Mouse (Mus musculus) heart, embryonic 15.5 days (tissue): ENCODE data around the gene Utrn. TPM values are rescaled to one million over a fixed set of nuclear protein-coding genes. Genes with fewer than 3 reads are reported as not detected.

Experiments used
- ATAC-seq: fragments of 200-750 bp; cut with Nextera tagmentation; replicated peaks from 2 replicates; pipeline ENCODE4 v1.8.0; 2017; ENCODE audit warnings: low read depth, moderate TSS enrichment; ENCODE audit not compliant: insufficient number of reproducible peaks, insufficient read depth, low FRiP score
- H3K27ac ChIP-seq: fragments of 300-500 bp; sonication (generic); 2 replicates; pipeline ENCODE4 v1.5.1; 2015; ENCODE audit warnings: mild to moderate bottlenecking, inconsistent platforms
- H3K27me3 ChIP-seq: fragments of 300-500 bp; sonication (generic); 2 replicates; pipeline ENCODE4 v1.6.1; 2015; ENCODE audit warnings: inconsistent platforms
- H3K36me3 ChIP-seq: fragments of 300-500 bp; sonication (generic); 2 replicates; pipeline ENCODE4 v1.6.1; 2015; ENCODE audit warnings: mild to moderate bottlenecking, inconsistent platforms
- H3K4me1 ChIP-seq: fragments of 300-500 bp; sonication (generic); replicated peaks from 2 replicates; pipeline ENCODE4 v1.6.1; 2015; ENCODE audit warnings: inconsistent platforms
- H3K4me2 ChIP-seq: fragments of 300-500 bp; sonication (generic); 2 replicates; pipeline ENCODE4 v1.6.1; 2015; ENCODE audit warnings: inconsistent platforms, mild to moderate bottlenecking, moderate library complexity
- H3K4me3 ChIP-seq: fragments of 300-500 bp; sonication (generic); 2 replicates; pipeline ENCODE4 v1.5.1; 2015; ENCODE audit warnings: mild to moderate bottlenecking, inconsistent platforms
- H3K9ac ChIP-seq: fragments of 300-500 bp; sonication (generic); 2 replicates; pipeline ENCODE4 v1.6.1; 2015; ENCODE audit warnings: mild to moderate bottlenecking, inconsistent platforms
- H3K9me3 ChIP-seq: fragments of 300-500 bp; sonication (generic); replicated peaks from 2 replicates; pipeline ENCODE4 v1.6.1; 2016; ENCODE audit warnings: inconsistent platforms
- WGBS: fragments of 180-500 bp; shearing (Covaris S2); methylation state at CpG from one replicate; pipeline ENCODE4 v1.1.7; 2015; ENCODE audit warnings: mixed read lengths; 5-methylcytosine and 5-hydroxymethylcytosine counted together
- polyA plus RNA-seq: library from polyadenylated mRNA; unstranded; fragments of >200 nt; fragmentation: Nextera tagmentation; extraction: Ambion mirVana; gene quantifications from 2 replicates; pipeline ENCODE4 v1.2.1, GENCODE M21; 2015

Gene Utrn
- 58.8 and 67.5 TPM in 2 replicates for polyA plus RNA-seq

GRCm38 (mm10) chr10:12869029-12869671, at the start of gene Utrn:
Gene Utrn (minus strand): TSS chr10:12869365.
- Histone ChIP-seq H3K9me3 (no peaks in the 10 kb centered on the region), H3K4me3 (peak within 1 kb of the TSS; percentile 91), H3K4me2 (peak within 1 kb of the TSS; percentile 86), H3K27me3 (no peaks in the 10 kb centered on the region), H3K36me3 (no peaks in the 10 kb centered on the region), H3K4me1 (peaks cover 11% of the 10 kb centered on the region), H3K27ac (peak within 1 kb of the TSS; percentile 96), H3K9ac (peak within 1 kb of the TSS; percentile 93)
- under 1% methylated on average over 77 of the region's 77 CpGs for WGBS
- peak; percentile 88 for ATAC-seq

- no peaks in the 10 kb centered on the region for H3K4me1 ChIP-seq
- H3K27me3 ChIP-seq, result no peaks in the 10 kb centered on the region
- WGBS, result 86% methylated on average over 1 of the region's 1 CpGs
- H3K27ac ChIP-seq, result no peak overlapping the region
- no peak overlapping the region for H3K9ac ChIP-seq
- H3K4me2 ChIP-seq, result no peak overlapping the region
- no peak for ATAC-seq
- H3K36me3 ChIP-seq, result no peaks in the 10 kb centered on the region
- H3K9me3 ChIP-seq, result no peaks in the 10 kb centered on the region
- no peak overlapping the region for H3K4me3 ChIP-seq
Observed at GRCm38 (mm10) chr10:12917626-12918025, 48.5 kb upstream of the Utrn start.

GRCm38 (mm10) chr10:12916376-12916775, 47.2 kb upstream of the Utrn start:
- H3K4me2 ChIP-seq, result no peak overlapping the region
- no peaks in the 10 kb centered on the region for H3K27me3 ChIP-seq
- H3K4me1 ChIP-seq, result peaks cover 10% of the 10 kb centered on the region; the same call in 1 of the 2 replicates
- H3K9ac ChIP-seq, result no peak overlapping the region
- H3K4me3 ChIP-seq, result no peak overlapping the region
- 87% methylated on average over 6 of the region's 6 CpGs for WGBS
- ATAC-seq, result no peak
- H3K36me3 ChIP-seq, result no peaks in the 10 kb centered on the region
- no peak overlapping the region for H3K27ac ChIP-seq
- no peaks in the 10 kb centered on the region for H3K9me3 ChIP-seq

GRCm38 (mm10) chr10:12915826-12916225, 46.7 kb upstream of the Utrn start:
- Histone ChIP-seq H3K4me2 (no peak overlapping the region), H3K36me3 (no peaks in the 10 kb centered on the region), H3K4me1 (peaks cover 11% of the 10 kb centered on the region; the same call in 1 of the 2 replicates), H3K9ac (no peak overlapping the region), H3K4me3 (no peak overlapping the region), H3K9me3 (no peaks in the 10 kb centered on the region), H3K27me3 (no peaks in the 10 kb centered on the region), H3K27ac (no peak overlapping the region)
- ATAC-seq, result no peak
- 52% methylated on average over 7 of the region's 7 CpGs for WGBS

- Histone ChIP-seq H3K36me3 (no peaks in the 10 kb centered on the region), H3K4me1 (peaks cover 11% of the 10 kb centered on the region; the same call in 1 of the 2 replicates), H3K4me2 (no peak overlapping the region), H3K27me3 (no peaks in the 10 kb centered on the region), H3K9ac (no peak overlapping the region), H3K9me3 (no peaks in the 10 kb centered on the region), H3K27ac (no peak overlapping the region), H3K4me3 (no peak overlapping the region)
- ATAC-seq, result no peak
- WGBS, result 95% methylated on average over 1 of the region's 1 CpGs
Observed at GRCm38 (mm10) chr10:12914203-12914602, 45.0 kb upstream of the Utrn start.

GRCm38 (mm10) chr10:12911981-12912530, 42.9 kb upstream of the Utrn start:
- Histone ChIP-seq H3K4me1 (peaks cover 11% of the 10 kb centered on the region; the same call in 1 of the 2 replicates), H3K9me3 (no peaks in the 10 kb centered on the region), H3K36me3 (no peaks in the 10 kb centered on the region), H3K27me3 (no peaks in the 10 kb centered on the region), H3K27ac (peak overlapping the region; percentile 68), H3K4me2 (peak overlapping the region; percentile 61), H3K9ac (no peak overlapping the region), H3K4me3 (peak overlapping the region; percentile 31)
- no peak; the same call in 1 of the 2 replicates for ATAC-seq
- WGBS, result 11% methylated on average over 11 of the region's 11 CpGs

- H3K4me2 ChIP-seq, result peak overlapping the region; percentile 61
- H3K27ac ChIP-seq, result peak overlapping the region; percentile 68; the same call in 1 of the 2 replicates
- no peaks in the 10 kb centered on the region for H3K9me3 ChIP-seq
- no peak for ATAC-seq
- no peaks in the 10 kb centered on the region for H3K36me3 ChIP-seq
- no peak overlapping the region for H3K9ac ChIP-seq
- peak overlapping the region; percentile 31; the same call in 1 of the 2 replicates for H3K4me3 ChIP-seq
- WGBS, result 79% methylated on average over 13 of the region's 13 CpGs
- no peaks in the 10 kb centered on the region for H3K27me3 ChIP-seq
- peaks cover 11% of the 10 kb centered on the region; the same call in 1 of the 2 replicates for H3K4me1 ChIP-seq
Observed at GRCm38 (mm10) chr10:12911451-12911850, 42.3 kb upstream of the Utrn start.

GRCm38 (mm10) chr10:12909891-12910290, 40.7 kb upstream of the Utrn start:
- H3K27me3 ChIP-seq, result no peaks in the 10 kb centered on the region
- no peak for ATAC-seq
- H3K4me3 ChIP-seq, result no peak overlapping the region
- H3K9me3 ChIP-seq, result no peaks in the 10 kb centered on the region
- 89% methylated on average over 2 of the region's 2 CpGs for WGBS
- H3K9ac ChIP-seq, result no peak overlapping the region
- no peaks in the 10 kb centered on the region for H3K36me3 ChIP-seq
- H3K4me2 ChIP-seq, result no peak overlapping the region
- H3K27ac ChIP-seq, result no peak overlapping the region
- peaks cover 11% of the 10 kb centered on the region; the same call in 1 of the 2 replicates for H3K4me1 ChIP-seq

GRCm38 (mm10) chr10:12909179-12909578, 40.0 kb upstream of the Utrn start:
- Histone ChIP-seq H3K4me3 (no peak overlapping the region), H3K36me3 (no peaks in the 10 kb centered on the region), H3K27me3 (no peaks in the 10 kb centered on the region), H3K4me2 (no peak overlapping the region), H3K4me1 (peaks cover 11% of the 10 kb centered on the region; the same call in 1 of the 2 replicates), H3K9ac (no peak overlapping the region), H3K27ac (no peak overlapping the region), H3K9me3 (no peaks in the 10 kb centered on the region)
- ATAC-seq, result no peak
- WGBS, result 53% methylated on average over 1 of the region's 1 CpGs

GRCm38 (mm10) chr10:12904140-12904528, 35.0 kb upstream of the Utrn start:
- Histone ChIP-seq H3K4me2 (no peak overlapping the region), H3K9me3 (no peaks in the 10 kb centered on the region), H3K27ac (no peak overlapping the region), H3K27me3 (no peaks in the 10 kb centered on the region), H3K4me1 (no peaks in the 10 kb centered on the region), H3K36me3 (no peaks in the 10 kb centered on the region), H3K9ac (no peak overlapping the region), H3K4me3 (no peak overlapping the region)
- WGBS, result 64% methylated on average over 5 of the region's 5 CpGs
- ATAC-seq, result no peak

GRCm38 (mm10) chr10:12903440-12904139, 34.4 kb upstream of the Utrn start:
- Histone ChIP-seq H3K4me3 (no peak overlapping the region), H3K27ac (no peak overlapping the region), H3K36me3 (no peaks in the 10 kb centered on the region), H3K4me1 (no peaks in the 10 kb centered on the region), H3K27me3 (no peaks in the 10 kb centered on the region), H3K4me2 (no peak overlapping the region), H3K9ac (no peak overlapping the region), H3K9me3 (no peaks in the 10 kb centered on the region)
- no peak for ATAC-seq
- WGBS, result 81% methylated on average over 5 of the region's 5 CpGs
